Mouse (Mus musculus) mature B cell (primary cell): ENCODE measurements around the gene Ahcyl1.
"Not testable (repeated sequence)": the region's sequence is repeated elsewhere in the genome, so short reads cannot be mapped to it uniquely, and the experiment has no call there.

Experiments
- in situ Hi-C: fragments of 300-500 bp; cut with MboI; formaldehyde crosslinking; loops from 2 replicates; pipeline ENCODE4 v1.14.3; 2019

Gene Ahcyl1

GRCm38 (mm10) chr3:107655491-107655890 is 40.9 kb downstream of the Ahcyl1 start:
- in situ Hi-C loops: no loop called here

DNA sequence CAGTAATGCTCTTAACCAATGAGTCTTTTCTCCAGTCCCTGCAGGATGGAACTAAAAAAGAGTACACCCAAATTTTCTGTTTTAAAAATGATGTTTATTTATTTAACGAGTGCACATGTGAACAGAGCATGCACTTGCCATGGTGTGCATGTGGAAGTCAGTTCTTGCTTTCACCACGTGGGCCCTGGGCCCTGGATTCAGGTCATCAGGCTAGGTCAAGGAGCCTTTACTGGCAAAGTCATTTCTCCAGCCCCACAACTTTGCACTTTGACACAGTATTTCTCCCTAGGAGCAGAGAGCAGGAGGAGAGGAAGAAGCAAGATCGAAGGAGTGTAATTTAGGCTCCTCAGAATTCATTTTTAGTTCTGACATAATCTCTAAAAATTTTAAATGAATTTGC is 41.5 kb downstream of the Ahcyl1 start:
- in situ Hi-C loops: no loop called here

DNA sequence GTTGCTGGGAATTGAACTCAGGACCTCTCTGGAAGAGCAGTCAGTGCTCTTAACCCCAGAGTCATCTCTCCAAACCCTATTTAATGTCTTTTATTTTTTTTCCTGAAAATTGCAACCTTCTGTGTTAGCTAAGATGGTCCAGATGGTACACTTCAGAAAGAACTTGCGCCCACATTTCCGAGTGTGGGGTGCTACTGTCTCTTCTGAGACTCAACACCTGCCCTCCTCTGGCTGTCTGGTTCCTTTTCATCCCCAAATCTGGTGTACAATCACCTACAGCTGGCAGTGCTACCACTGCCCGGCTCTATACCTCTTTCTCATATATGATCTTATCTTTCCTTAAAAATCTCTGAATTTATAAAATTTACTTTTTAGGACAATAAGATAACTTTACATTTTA is 43.4 kb downstream of the Ahcyl1 start:
- in situ Hi-C loops: no loop called here

DNA sequence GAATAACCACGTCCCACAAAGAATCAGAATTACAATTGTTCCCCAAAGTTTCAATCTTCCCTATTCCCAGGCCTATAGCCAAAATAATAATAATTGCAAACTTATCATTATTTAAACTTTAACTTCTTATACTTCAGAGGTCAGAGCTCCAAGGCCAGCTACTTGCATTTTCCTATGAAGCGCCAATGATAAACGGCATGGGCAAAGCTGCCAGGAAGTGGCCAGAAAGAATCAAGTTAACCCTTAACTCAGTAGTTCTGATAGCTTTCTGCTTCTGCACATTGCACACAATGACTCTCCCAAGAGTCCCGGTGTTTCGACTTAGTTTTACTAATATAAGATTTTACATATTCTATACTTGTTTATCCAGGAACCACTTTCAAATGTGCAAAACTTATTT is 46.1 kb downstream of the Ahcyl1 start:
- in situ Hi-C loops: not testable (repeated sequence)

GRCm38 (mm10) chr3:107646947-107647346 is 49.4 kb downstream of the Ahcyl1 start:
- in situ Hi-C loops: no loop called here

DNA sequence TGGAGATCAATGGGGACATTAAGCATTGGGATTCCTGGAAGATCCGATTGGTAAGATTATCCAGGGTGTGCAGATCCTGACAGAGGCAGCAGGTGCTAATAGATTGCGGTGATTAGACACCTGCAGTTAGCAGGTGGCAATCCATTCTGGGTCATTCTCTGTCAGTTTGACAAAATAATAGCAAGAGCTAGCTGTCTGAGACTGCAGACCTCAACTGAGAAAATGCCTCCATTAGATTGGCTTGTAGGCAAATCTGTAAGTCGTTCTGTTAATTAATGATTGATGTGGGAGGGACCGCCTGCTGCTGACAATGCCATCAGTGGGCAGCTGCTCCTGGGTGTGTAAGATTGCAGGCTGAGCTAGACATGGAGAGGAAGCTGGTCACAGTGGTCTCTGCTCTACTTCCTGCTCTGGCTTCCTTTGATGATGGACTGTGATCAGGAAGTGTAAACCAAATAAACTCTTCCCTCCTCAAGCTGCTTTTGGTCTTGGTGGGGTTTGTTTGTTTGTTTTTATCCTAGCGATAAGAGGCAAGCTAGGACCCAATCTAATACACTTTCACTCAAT is 58.7 kb downstream of the Ahcyl1 start:
- in situ Hi-C loops: no loop called here

DNA sequence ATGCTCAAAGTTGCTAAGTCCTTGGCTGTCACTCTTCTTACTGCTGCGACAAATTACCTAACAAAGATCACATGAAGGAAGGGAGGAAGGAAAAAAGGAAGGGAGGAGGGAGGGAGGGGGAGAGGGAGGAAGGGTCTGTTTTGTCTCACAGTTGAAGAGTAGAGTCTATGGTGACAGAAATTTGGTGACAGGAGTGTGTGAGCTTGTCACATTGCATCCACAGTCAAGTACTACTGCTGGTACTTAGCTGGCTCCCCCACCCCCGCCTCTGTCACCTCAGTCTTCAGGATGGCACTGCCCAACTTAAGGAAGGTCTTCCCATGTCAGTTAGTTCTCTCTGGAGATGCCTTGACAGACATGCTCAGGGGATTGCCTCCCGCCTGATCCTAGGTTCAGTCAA is 60.1 kb downstream of the Ahcyl1 start:
- in situ Hi-C loops: no loop called here

DNA sequence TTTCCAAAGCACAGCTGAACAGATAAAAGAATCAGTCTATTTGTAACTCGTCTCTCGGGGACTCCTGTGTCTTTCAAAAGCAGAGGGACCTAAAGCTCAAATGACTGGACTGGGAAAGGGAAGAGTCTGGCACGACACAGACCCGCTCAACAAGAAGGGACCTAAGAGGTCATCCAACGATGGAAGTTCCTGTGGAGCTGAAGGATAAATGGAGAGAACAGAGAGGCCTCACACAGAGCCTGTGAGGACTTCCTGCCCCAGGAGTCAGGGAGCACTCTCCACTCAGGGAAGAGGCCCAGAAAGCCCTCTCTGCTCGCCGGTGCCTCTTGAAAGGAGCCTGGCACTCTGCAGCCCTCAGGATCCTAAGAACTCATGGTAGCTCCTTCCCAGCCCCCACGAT is 60.5 kb downstream of the Ahcyl1 start:
- in situ Hi-C loops: no loop called here

- in situ Hi-C loops: no loop called here
These were observed 62.5 kb downstream of the Ahcyl1 start for GRCm38 (mm10) chr3:107633906-107634305.

GRCm38 (mm10) chr3:107632786-107633185 is 63.6 kb downstream of the Ahcyl1 start:
- in situ Hi-C loops: no loop called here

GRCm38 (mm10) chr3:107631523-107631958 is 64.8 kb downstream of the Ahcyl1 start, which contains the start of gene Strip1:
Gene Strip1, minus strand, starts transcription at chr3:107631694.
- in situ Hi-C loops: no loop called here

DNA sequence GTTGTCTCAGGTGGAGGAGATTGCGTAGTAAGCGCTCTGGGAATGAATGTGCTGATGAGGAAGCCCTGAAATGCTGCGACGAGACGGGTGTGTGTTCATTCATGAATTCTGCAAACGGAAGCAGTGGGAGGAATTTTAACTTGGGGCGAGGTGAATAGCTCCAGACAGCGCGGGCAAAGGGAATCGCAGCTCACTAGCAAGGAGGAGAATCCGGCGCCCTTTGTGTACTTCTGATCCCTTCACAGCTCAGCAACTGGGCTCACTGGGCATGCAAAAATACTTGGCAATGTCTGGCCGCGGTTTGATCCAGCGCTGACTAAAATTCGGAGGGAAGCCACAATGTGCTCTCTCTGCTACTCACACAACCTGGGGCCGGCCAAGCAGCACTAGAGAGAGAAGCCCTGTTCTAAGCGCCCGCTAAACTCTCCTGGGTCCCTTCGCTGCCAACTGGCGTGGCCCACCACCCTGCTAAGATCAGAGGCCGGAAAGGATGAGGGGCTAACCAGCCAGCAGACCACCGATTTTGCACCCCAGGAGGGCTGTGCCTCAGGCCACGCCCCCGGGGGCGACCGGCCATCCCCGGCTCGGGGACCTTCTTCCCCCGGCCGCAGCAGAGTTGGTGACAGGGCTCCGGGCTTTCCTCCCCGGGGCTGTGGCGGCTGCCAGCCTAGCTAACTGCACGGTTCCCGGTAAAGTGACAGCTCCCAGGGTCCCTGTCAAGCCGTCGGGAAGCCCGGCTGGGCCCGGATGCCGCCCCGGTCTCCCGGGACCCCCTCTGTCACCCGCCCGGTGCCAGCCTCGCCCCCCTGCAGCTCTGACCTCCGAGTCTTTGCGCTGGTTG is 65.5 kb downstream of the Ahcyl1 start, which contains the start of gene Gm10961:
Gene Gm10961 (plus strand): TSS at position 641 of the 841 bp plus-strand sequence.
- in situ Hi-C loops: no loop called here

- in situ Hi-C loops: no loop called here
These were observed 66.9 kb downstream of the Ahcyl1 start for GRCm38 (mm10) chr3:107629411-107629810.

DNA sequence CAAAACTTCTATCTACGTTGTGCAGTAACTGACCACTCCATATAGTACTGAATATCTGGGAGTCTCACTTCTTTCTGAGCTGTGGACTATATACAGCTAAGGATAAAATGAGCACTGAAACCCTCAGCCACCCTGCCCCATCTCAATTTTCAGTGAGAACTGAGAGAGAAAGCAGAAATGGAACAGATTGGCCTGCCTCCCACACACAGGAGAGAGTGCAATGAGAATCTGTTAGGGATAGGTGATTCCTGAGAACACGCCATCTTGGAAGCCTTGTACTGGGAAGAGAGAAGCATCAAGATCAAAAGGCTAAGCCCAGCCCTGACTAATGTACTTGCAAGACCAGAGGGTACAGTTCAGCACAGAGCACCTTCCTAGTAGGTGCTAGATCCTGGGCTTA is 67.8 kb downstream of the Ahcyl1 start:
- in situ Hi-C loops: no loop called here

DNA sequence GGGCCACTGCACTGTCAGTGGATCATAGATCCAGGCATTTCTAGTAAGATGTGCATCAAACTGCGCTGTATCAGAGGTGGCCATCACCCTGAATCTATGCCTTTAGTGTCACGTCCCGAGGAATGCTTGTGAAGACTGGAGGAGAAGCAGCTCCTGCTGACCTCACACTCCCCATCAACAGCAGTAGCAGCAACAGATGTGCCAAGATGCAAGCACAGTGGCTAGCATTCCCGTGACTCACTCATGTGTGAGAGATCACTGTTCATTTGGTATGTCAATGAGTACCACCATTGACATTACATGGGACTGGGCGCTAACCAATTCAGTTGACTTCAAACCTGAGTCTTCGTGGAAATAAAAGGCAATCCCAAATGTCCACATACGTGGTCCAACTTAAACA is 68.7 kb downstream of the Ahcyl1 start:
- in situ Hi-C loops: no loop called here

DNA sequence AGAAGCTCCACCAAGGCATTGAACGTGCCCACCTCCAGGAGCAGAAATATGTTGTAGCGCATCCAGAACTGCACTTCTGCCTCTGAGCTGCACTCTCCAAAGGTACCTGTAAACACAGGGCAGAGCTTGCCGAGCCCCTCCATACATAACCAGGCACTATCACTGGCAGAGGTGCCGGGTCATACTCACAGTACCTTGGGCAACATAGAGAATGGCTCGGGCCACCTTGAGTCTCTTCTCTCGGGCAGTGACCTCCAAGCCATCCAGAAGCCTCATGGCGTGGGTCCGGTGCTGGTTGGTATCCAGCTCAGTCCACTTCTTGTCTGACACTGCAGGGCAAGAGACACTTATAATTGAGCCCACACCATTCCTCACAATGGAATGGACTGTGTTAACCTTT is 69.6 kb downstream of the Ahcyl1 start:
- in situ Hi-C loops: no loop called here

GRCm38 (mm10) chr3:107625536-107625935 is 70.8 kb downstream of the Ahcyl1 start:
- in situ Hi-C loops: no loop called here

DNA sequence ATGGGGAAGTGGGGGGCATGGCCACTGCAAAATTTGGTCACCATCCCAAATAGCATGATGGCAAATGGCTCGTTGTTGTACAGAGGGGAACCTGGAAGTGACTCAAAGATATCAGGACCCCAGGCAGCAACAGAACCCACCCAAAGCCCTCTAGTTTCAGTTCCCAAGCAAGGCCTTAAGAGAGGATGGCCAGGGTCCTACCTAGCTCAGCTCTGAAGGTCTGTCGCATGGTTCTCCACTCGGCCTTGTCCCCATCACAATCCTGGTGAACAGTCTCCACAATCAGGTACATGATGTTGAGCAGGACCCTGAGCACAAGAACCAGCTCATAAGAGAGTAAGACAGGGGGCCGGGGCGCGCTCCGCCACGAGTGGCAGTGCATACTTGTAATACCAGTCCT is 71.9 kb downstream of the Ahcyl1 start:
- in situ Hi-C loops: no loop called here

- in situ Hi-C loops: no loop called here
These were observed 73.8 kb downstream of the Ahcyl1 start for GRCm38 (mm10) chr3:107622537-107622936.

GRCm38 (mm10) chr3:107621286-107622075 is 74.9 kb downstream of the Ahcyl1 start:
- in situ Hi-C loops: no loop called here

- in situ Hi-C loops: no loop called here
These were observed 76.4 kb downstream of the Ahcyl1 start for GRCm38 (mm10) chr3:107619911-107620310.

DNA sequence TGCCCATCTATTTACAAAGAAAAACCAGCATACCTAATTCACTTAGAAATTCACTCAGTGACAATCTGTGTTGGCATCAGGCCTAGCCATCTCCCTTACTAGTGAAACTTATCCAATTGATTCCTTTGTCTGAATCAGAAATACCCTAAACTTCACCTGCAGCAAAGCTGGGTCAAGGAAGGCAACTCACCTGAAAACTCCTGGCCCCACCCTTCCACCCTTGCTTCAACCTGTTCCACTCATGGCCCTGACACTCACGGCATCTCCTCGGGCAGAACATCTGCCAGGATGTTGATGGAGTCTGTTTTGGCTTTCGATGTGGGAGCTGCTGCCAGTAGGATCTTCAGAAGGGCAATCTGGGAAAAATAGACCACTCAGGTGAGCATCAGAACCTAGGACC is 78.6 kb downstream of the Ahcyl1 start:
- in situ Hi-C loops: no loop called here
